Mouse (Mus musculus) forebrain, embryonic 16.5 days (tissue): ENCODE results near the gene Pomgnt2. TPM values are rescaled to one million over a fixed set of nuclear protein-coding genes. Genes with fewer than 3 reads are reported as not detected.

Experiments used
- ATAC-seq: fragments of 200-750 bp; cut with Nextera tagmentation; 2 replicates; pipeline ENCODE4 v1.8.0; 2017; ENCODE audit warnings: mild to moderate bottlenecking, moderate library complexity
- H3K27ac ChIP-seq: fragments of 300-500 bp; sonication (generic); 2 replicates; pipeline ENCODE4 v1.5.1; 2014; ENCODE audit warnings: low read length, control low read depth
- H3K27me3 ChIP-seq: fragments of 300-500 bp; sonication (generic); replicated peaks from 2 replicates; pipeline ENCODE4 v1.6.1; 2014; ENCODE audit warnings: low read length; ENCODE audit not compliant: control insufficient read depth, insufficient read depth
- H3K36me3 ChIP-seq: fragments of 300-500 bp; sonication (generic); 2 replicates; pipeline ENCODE4 v1.6.1; 2014; ENCODE audit not compliant: control insufficient read depth, insufficient read depth
- H3K4me1 ChIP-seq: fragments of 300-500 bp; sonication (generic); replicated peaks from 2 replicates; pipeline ENCODE4 v1.6.1; 2014; ENCODE audit warnings: low read length; ENCODE audit not compliant: control insufficient read depth, insufficient read depth
- H3K4me2 ChIP-seq: fragments of 300-500 bp; sonication (generic); 2 replicates; pipeline ENCODE4 v1.6.1; 2014; ENCODE audit warnings: mild to moderate bottlenecking, low read length, control low read depth
- H3K4me3 ChIP-seq: fragments of 300-500 bp; sonication (generic); replicated peaks from 2 replicates; pipeline ENCODE4 v1.5.1; 2014; ENCODE audit warnings: mild to moderate bottlenecking, low read length, control low read depth
- H3K9ac ChIP-seq: fragments of 300-500 bp; sonication (generic); replicated peaks from 2 replicates; pipeline ENCODE4 v1.6.1; 2014; ENCODE audit warnings: low read depth, low read length, control low read depth
- H3K9me3 ChIP-seq: fragments of 300-500 bp; sonication (generic); 2 replicates; pipeline ENCODE4 v1.6.1; 2016; ENCODE audit warnings: low read length; ENCODE audit not compliant: control insufficient read depth
- WGBS: fragments of 180-500 bp; shearing (Covaris S2); extraction: QIAGEN DNeasy Blood & Tissue Kit; methylation state at CpG from one replicate; pipeline ENCODE4 v1.1.7; 2014; 5-methylcytosine and 5-hydroxymethylcytosine counted together
- polyA plus RNA-seq: library from polyadenylated mRNA; unstranded; fragments of >200 nt; fragmentation: Nextera tagmentation; extraction: Ambion mirVana; gene quantifications from 2 replicates; pipeline ENCODE4 v1.2.1, GENCODE M21; 2015

Pomgnt2 gene
- polyA plus RNA-seq, 1 experiment from 2014 or later: 32.5 TPM

DNA sequence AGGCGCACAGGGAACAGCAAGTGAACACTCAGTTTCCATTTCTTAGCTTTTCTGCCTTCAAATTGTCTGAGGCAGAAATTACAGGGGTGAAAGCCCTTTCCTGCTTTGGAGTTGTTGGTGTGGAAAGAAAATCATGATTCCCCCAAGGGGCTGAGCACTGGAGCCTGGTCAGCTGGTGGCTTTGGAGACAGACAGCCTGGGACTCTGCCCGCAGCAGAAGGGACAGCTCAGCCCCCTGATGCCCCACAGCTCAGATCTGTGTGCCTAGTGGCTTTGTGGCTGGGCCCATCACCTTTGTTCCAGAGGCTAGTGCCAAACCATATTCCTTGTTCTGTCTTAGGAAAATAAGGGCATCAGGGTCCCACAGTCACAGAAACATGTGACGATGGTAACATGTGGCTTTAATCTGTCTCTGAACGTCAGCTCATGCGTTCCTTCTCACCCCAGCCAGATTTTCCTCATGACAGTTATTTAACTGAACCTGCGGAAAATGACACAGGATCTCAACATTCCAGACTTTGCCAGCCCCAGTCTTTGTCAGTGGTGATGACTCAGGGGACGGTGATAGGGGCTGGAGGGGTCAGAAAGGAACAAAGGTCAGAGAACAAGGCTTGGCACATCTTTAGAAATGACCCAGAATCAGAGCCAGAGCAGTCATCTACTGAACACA is 36.8 kb downstream of the Pomgnt2 start:
- ATAC-seq: no peak
- WGBS: 61% methylated on average over 7 of the region's 7 CpGs

DNA sequence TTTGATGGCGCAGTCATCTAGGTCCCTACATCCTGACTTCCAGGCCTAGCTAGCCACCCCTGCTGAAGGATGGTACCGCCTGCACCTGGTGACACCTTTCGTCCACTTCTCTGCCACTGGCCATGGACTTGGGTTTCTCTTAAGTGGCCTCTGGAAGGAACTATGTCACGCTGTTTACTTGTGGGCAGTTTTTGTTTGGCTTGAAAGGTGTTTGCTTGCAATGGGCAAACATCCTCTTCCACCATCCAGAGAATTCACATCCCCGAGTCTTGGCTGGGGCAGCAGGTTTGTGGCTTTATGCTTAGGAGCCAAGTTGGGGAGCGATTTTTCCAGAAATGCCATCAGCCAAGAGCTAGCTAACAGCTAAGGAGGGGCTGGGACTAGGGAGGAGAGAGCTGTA is 44.3 kb downstream of the Pomgnt2 start:
- Histone ChIP-seq H3K4me1 (peaks cover 11% of the 10 kb centered on the region), H3K9ac (no peak overlapping the region), H3K36me3 (no peaks in the 10 kb centered on the region), H3K4me3 (no peak overlapping the region), H3K27me3 (no peaks in the 10 kb centered on the region), H3K9me3 (no peaks in the 10 kb centered on the region), H3K4me2 (no peak overlapping the region), H3K27ac (no peak overlapping the region)
- whole genome bisulfite sequencing: 87% methylated on average over 6 of the region's 6 CpGs
- no peak for ATAC-seq

More for the DNA sequence above, 36.8 kb downstream of the Pomgnt2 start:
- Histone ChIP-seq H3K27ac (no peak overlapping the region), H3K27me3 (no peaks in the 10 kb centered on the region), H3K4me1 (no peaks in the 10 kb centered on the region), H3K9me3 (no peaks in the 10 kb centered on the region), H3K4me3 (no peak overlapping the region), H3K36me3 (no peaks in the 10 kb centered on the region), H3K9ac (no peak overlapping the region), H3K4me2 (no peak overlapping the region)

- H3K36me3 ChIP-seq: no peaks in the 10 kb centered on the region
- peaks cover 11% of the 10 kb centered on the region for H3K4me1 ChIP-seq
- no peak; the same call in 1 of the 2 replicates for ATAC-seq
- 21% methylated on average over 4 of the region's 4 CpGs for WGBS
- H3K9ac ChIP-seq: peak overlapping the region; percentile 35; the same call in 1 of the 2 replicates
- no peak overlapping the region for H3K27ac ChIP-seq
- no peaks in the 10 kb centered on the region for H3K27me3 ChIP-seq
- H3K4me2 ChIP-seq: peak overlapping the region; percentile 47
- no peaks in the 10 kb centered on the region for H3K9me3 ChIP-seq
- peak overlapping the region; percentile 21; the same call in 1 of the 2 replicates for H3K4me3 ChIP-seq
Measured at GRCm38 (mm10) chr9:121951114-121951423, 45.8 kb downstream of the Pomgnt2 start.

- peak within 1 kb of the TSS; percentile 51; the same call in 1 of the 2 replicates for H3K27ac ChIP-seq
- no peaks in the 10 kb centered on the region for H3K36me3 ChIP-seq
- peak; percentile 94 for ATAC-seq
- no peaks in the 10 kb centered on the region for H3K9me3 ChIP-seq
- peak within 1 kb of the TSS; percentile 47 for H3K4me2 ChIP-seq
- peak within 1 kb of the TSS; percentile 21 for H3K4me3 ChIP-seq
- WGBS: 4% methylated on average over 14 of the region's 14 CpGs
- H3K4me1 ChIP-seq: peaks cover 11% of the 10 kb centered on the region
- H3K27me3 ChIP-seq: no peaks in the 10 kb centered on the region
- H3K9ac ChIP-seq: peak within 1 kb of the TSS; percentile 35
Measured at GRCm38 (mm10) chr9:121950418-121951113, 46.3 kb downstream of the Pomgnt2 start, which contains the start of gene Fam198a. Fam198a (plus strand) TSS chr9:121950988.

DNA sequence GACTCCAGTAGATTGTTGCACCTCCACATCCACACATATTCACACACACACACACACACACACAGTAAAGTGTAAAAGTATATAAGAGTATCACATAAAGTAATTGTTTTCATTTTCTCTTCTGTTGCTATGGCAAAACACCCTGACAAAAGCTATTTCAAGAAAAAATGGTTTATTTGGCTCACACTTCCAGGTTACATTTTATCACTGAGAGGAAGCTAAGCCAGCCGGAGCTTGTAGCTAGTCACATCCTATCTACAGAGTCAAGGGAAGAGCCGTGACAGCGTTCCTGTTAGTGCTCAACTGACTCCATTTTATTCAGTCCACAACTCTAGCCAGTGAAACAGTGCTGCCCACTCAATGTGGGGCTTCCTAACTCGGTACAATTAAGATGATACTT is 48.5 kb downstream of the Pomgnt2 start:
- no peak overlapping the region for H3K9ac ChIP-seq
- 81% methylated on average over 4 of the region's 4 CpGs for WGBS

DNA sequence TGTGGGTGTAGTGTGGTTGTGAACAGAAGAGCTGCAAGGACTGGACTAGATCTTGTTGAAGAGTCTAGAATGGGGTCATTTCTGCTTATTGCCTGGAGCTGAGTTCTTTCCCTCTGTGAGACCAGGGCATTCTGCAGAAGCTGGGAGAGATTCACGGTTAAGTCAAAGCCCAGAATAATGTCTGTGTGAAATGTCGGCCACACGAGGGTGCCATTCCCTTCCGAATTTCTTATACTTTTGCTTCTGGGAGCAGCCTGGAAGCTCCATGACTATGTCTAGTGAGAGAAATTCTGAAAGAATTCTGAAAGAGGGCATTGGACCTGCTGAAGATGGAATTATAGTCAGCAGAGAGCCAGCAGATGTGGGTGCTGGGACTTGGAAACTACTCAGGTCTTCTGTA is 49.1 kb downstream of the Pomgnt2 start:
- Histone ChIP-seq H3K9ac (no peak overlapping the region), H3K4me2 (no peak overlapping the region), H3K36me3 (no peaks in the 10 kb centered on the region), H3K4me3 (no peak overlapping the region), H3K9me3 (no peaks in the 10 kb centered on the region), H3K27ac (no peak overlapping the region), H3K27me3 (no peaks in the 10 kb centered on the region), H3K4me1 (peaks cover 11% of the 10 kb centered on the region)
- no peak for ATAC-seq
- 5% methylated on average over 4 of the region's 4 CpGs for WGBS

More for the DNA sequence above, 48.5 kb downstream of the Pomgnt2 start:
- Histone ChIP-seq H3K27ac (no peak overlapping the region), H3K4me3 (no peak overlapping the region), H3K27me3 (no peaks in the 10 kb centered on the region), H3K36me3 (no peaks in the 10 kb centered on the region), H3K4me2 (no peak overlapping the region), H3K9me3 (no peaks in the 10 kb centered on the region), H3K4me1 (peaks cover 11% of the 10 kb centered on the region)
- ATAC-seq: no peak

DNA sequence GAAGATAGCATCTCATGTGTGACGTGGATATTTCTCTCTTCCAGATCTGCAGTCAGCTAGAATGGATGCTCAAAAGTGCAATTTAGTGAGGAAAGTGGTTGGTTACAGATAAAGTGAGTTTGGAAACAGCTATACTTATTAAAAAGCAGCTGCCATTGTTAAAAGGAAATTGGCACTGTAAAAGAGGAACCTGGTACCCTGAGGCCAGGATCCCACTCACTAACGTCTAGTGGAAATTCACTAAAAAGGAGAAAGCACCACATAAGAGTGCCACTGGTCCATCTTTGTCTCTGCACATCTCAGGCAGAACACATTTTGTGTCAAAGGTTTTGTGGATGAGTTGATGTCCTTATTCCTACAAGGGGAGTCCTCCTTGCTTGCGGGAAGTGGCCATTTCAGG is 53.3 kb downstream of the Pomgnt2 start:
- no peaks in the 10 kb centered on the region for H3K4me1 ChIP-seq
- no peaks in the 10 kb centered on the region for H3K36me3 ChIP-seq
- H3K27me3 ChIP-seq: no peaks in the 10 kb centered on the region
- 82% methylated on average over 3 of the region's 3 CpGs for WGBS
- no peaks in the 10 kb centered on the region for H3K9me3 ChIP-seq
- H3K4me3 ChIP-seq: no peak overlapping the region
- H3K27ac ChIP-seq: no peak overlapping the region
- no peak overlapping the region for H3K9ac ChIP-seq
- H3K4me2 ChIP-seq: no peak overlapping the region
- ATAC-seq: no peak

DNA sequence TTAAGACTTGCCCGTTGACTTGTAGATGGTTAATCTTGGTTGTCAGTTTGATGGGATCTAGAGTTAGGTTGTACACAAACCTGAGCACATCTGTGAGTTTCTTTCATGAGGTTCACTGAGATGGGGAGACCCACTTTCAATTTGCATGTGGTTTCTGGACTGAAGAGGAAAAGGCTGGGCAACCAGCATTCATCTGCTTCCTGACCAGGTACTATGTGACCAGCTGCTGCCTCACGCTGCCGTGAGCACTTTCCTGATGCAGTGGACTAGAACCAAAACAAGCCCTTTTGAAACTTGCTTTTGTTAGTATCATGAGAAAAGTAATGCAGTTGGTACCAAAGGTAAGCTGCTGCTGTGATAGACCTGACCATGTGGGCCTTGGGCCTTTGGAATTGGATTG is 53.9 kb downstream of the Pomgnt2 start:
- no peaks in the 10 kb centered on the region for H3K27me3 ChIP-seq
- H3K4me1 ChIP-seq: no peaks in the 10 kb centered on the region
- no peaks in the 10 kb centered on the region for H3K9me3 ChIP-seq
- H3K27ac ChIP-seq: no peak overlapping the region
- H3K4me3 ChIP-seq: no peak overlapping the region
- H3K36me3 ChIP-seq: no peaks in the 10 kb centered on the region
- no peak overlapping the region for H3K9ac ChIP-seq
- no peak overlapping the region for H3K4me2 ChIP-seq
- WGBS: 92% methylated on average over 3 of the region's 3 CpGs
- ATAC-seq: no peak

DNA sequence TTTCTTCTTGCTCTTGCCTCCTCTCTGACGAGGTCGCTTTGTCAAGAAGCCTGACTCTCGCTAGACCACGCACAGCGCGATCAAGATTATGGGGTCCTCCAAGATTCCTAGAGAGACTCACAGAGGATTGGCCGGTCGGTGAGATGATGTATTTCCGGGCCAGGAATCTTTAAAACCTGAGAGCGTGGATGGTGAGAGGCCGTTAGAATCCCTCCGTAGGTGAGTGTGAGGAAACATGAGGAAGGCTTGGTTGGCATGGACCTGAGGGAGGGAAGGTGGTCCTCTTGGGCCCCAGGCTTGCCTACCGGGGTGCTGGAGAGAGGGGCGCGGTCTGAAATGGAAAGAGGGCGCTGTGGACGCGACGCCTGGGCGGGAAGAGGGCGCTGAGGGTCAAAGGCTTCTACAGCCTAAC is 59.0 kb downstream of the Pomgnt2 start:
- Histone ChIP-seq H3K27ac (peak overlapping the region; percentile 11; the same call in 1 of the 2 replicates), H3K27me3 (no peaks in the 10 kb centered on the region), H3K36me3 (no peaks in the 10 kb centered on the region), H3K9me3 (no peaks in the 10 kb centered on the region), H3K9ac (peak overlapping the region; percentile 53), H3K4me3 (peak overlapping the region; percentile 52), H3K4me1 (no peaks in the 10 kb centered on the region), H3K4me2 (peak overlapping the region; percentile 55)
- ATAC-seq: peak; percentile 86
- 55% methylated on average over 21 of the region's 21 CpGs for WGBS
